Mouse (Mus musculus): ENCODE measurements at regions not wholly inside any gene's neighbourhood (a gene's known extent, or its start where the extent isn't known, plus 50 kb on each side); places are given as distances from the start of the nearest gene placed in this dataset.

GRCm38 (mm10) chr15:38351701-38352100 is 926.3 kb downstream of the 4930447A16Rik start:
- H3K36me3 ChIP-seq: no peaks in the 10 kb centered on the region
- H3K4me1 ChIP-seq: no peaks in the 10 kb centered on the region
- WGBS: 88% methylated on average over 3 of the region's 3 CpGs
- DNase-seq (ENCODE audit: low spot score): no peak
- H3K27me3 ChIP-seq (ENCODE audit: low read depth, poor library complexity, severe bottlenecking): no peaks in the 10 kb centered on the region
- H3K27ac ChIP-seq (replicated peaks): no peak overlapping the region
- H3K4me3 ChIP-seq: no peak overlapping the region
- no peaks in the 10 kb centered on the region for H3K9me3 ChIP-seq (replicated peaks)

- no peak for DNase-seq (ENCODE audit: low spot score)
- no peaks in the 10 kb centered on the region for H3K4me1 ChIP-seq
- H3K9me3 ChIP-seq (replicated peaks): no peaks in the 10 kb centered on the region
- H3K27me3 ChIP-seq (ENCODE audit: low read depth, poor library complexity, severe bottlenecking): no peaks in the 10 kb centered on the region
- no peaks in the 10 kb centered on the region for H3K36me3 ChIP-seq
- WGBS: 92% methylated on average over 4 of the region's 4 CpGs
- no peak overlapping the region for H3K4me3 ChIP-seq
- no peak overlapping the region for H3K27ac ChIP-seq (replicated peaks)
Observed at GRCm38 (mm10) chr15:38353371-38353770, 928.0 kb downstream of the 4930447A16Rik start.

GRCm38 (mm10) chr15:38359053-38359452 is 933.7 kb downstream of the 4930447A16Rik start:
- Histone ChIP-seq H3K27ac (replicated peaks) (no peak overlapping the region), H3K9me3 (replicated peaks) (peaks cover 8% of the 10 kb centered on the region; the same call in 1 of the 2 replicates), H3K27me3 (ENCODE audit: low read depth, poor library complexity, severe bottlenecking) (no peaks in the 10 kb centered on the region), H3K4me1 (no peaks in the 10 kb centered on the region), H3K36me3 (no peaks in the 10 kb centered on the region), H3K4me3 (no peak overlapping the region)
- no peak for DNase-seq (ENCODE audit: low spot score)
- 93% methylated on average over 3 of the region's 3 CpGs for WGBS

- 83% methylated on average over 5 of the region's 5 CpGs for WGBS
- no peaks in the 10 kb centered on the region for H3K36me3 ChIP-seq
- H3K4me1 ChIP-seq: no peaks in the 10 kb centered on the region
- H3K27me3 ChIP-seq (ENCODE audit: low read depth, poor library complexity, severe bottlenecking): no peaks in the 10 kb centered on the region
- H3K9me3 ChIP-seq (replicated peaks): peaks cover 8% of the 10 kb centered on the region; the same call in 1 of the 2 replicates
- H3K27ac ChIP-seq (replicated peaks): no peak overlapping the region
- H3K4me3 ChIP-seq: no peak overlapping the region
- no peak for DNase-seq (ENCODE audit: low spot score)
Observed at GRCm38 (mm10) chr15:38363522-38363921, 938.2 kb downstream of the 4930447A16Rik start.

GRCm38 (mm10) chr15:38364014-38364413 is 938.7 kb downstream of the 4930447A16Rik start:
- Histone ChIP-seq H3K27me3 (ENCODE audit: low read depth, poor library complexity, severe bottlenecking) (no peaks in the 10 kb centered on the region), H3K4me1 (no peaks in the 10 kb centered on the region), H3K27ac (replicated peaks) (no peak overlapping the region), H3K9me3 (replicated peaks) (peaks cover 8% of the 10 kb centered on the region; the same call in 1 of the 2 replicates), H3K4me3 (no peak overlapping the region), H3K36me3 (no peaks in the 10 kb centered on the region)
- 83% methylated on average over 3 of the region's 3 CpGs for WGBS
- no peak for DNase-seq (ENCODE audit: low spot score)

- H3K4me3 ChIP-seq: no peak overlapping the region
- no peaks in the 10 kb centered on the region for H3K27me3 ChIP-seq (ENCODE audit: low read depth, poor library complexity, severe bottlenecking)
- H3K36me3 ChIP-seq: no peaks in the 10 kb centered on the region
- no peaks in the 10 kb centered on the region for H3K4me1 ChIP-seq
- H3K9me3 ChIP-seq (replicated peaks): no peaks in the 10 kb centered on the region
- no peak for DNase-seq (ENCODE audit: low spot score)
- no peak overlapping the region for H3K27ac ChIP-seq (replicated peaks)
- WGBS: 89% methylated on average over 5 of the region's 5 CpGs
Observed at GRCm38 (mm10) chr15:38367643-38368042, 942.3 kb downstream of the 4930447A16Rik start.

GRCm38 (mm10) chr15:38368291-38368690 is 942.9 kb downstream of the 4930447A16Rik start:
- DNase-seq (ENCODE audit: low spot score): no peak
- Histone ChIP-seq H3K27me3 (ENCODE audit: low read depth, poor library complexity, severe bottlenecking) (no peaks in the 10 kb centered on the region), H3K27ac (replicated peaks) (no peak overlapping the region), H3K9me3 (replicated peaks) (no peaks in the 10 kb centered on the region), H3K4me1 (peaks cover under 1% of the 10 kb centered on the region; the same call in 1 of the 2 replicates), H3K4me3 (no peak overlapping the region), H3K36me3 (no peaks in the 10 kb centered on the region)
- WGBS: 89% methylated on average over 4 of the region's 4 CpGs

GRCm38 (mm10) chr15:38371404-38372090 is 946.2 kb downstream of the 4930447A16Rik start:
- no peak overlapping the region for H3K27ac ChIP-seq (replicated peaks)
- H3K36me3 ChIP-seq: no peaks in the 10 kb centered on the region
- DNase-seq (ENCODE audit: low spot score): no peak
- no peaks in the 10 kb centered on the region for H3K9me3 ChIP-seq (replicated peaks)
- WGBS: 82% methylated on average over 12 of the region's 12 CpGs
- peaks cover 9% of the 10 kb centered on the region for H3K4me1 ChIP-seq
- H3K27me3 ChIP-seq (ENCODE audit: low read depth, poor library complexity, severe bottlenecking): no peaks in the 10 kb centered on the region
- H3K4me3 ChIP-seq: no peak overlapping the region

- Histone ChIP-seq H3K4me3 (peak overlapping the region; percentile 48), H3K27me3 (ENCODE audit: low read depth, poor library complexity, severe bottlenecking) (no peaks in the 10 kb centered on the region), H3K4me1 (peaks cover 9% of the 10 kb centered on the region), H3K36me3 (no peaks in the 10 kb centered on the region), H3K27ac (replicated peaks) (peak overlapping the region; percentile 77), H3K9me3 (replicated peaks) (no peaks in the 10 kb centered on the region)
- peak; percentile 70 for DNase-seq (ENCODE audit: low spot score)
- WGBS: 3% methylated on average over 21 of the region's 21 CpGs
Observed at GRCm38 (mm10) chr15:38373797-38374196, 948.4 kb downstream of the 4930447A16Rik start.

GRCm38 (mm10) chr15:38374786-38375185 is 949.4 kb downstream of the 4930447A16Rik start:
- H3K36me3 ChIP-seq: no peaks in the 10 kb centered on the region
- H3K4me1 ChIP-seq: peaks cover 9% of the 10 kb centered on the region
- WGBS: 87% methylated on average over 6 of the region's 6 CpGs
- DNase-seq (ENCODE audit: low spot score): no peak
- H3K4me3 ChIP-seq: no peak overlapping the region
- no peaks in the 10 kb centered on the region for H3K27me3 ChIP-seq (ENCODE audit: low read depth, poor library complexity, severe bottlenecking)
- H3K27ac ChIP-seq (replicated peaks): no peak overlapping the region
- H3K9me3 ChIP-seq (replicated peaks): no peaks in the 10 kb centered on the region

GRCm38 (mm10) chr15:38378106-38378505 is 952.8 kb downstream of the 4930447A16Rik start:
- Histone ChIP-seq H3K4me1 (peaks cover 9% of the 10 kb centered on the region), H3K4me3 (no peak overlapping the region), H3K27me3 (ENCODE audit: low read depth, poor library complexity, severe bottlenecking) (no peaks in the 10 kb centered on the region), H3K36me3 (no peaks in the 10 kb centered on the region), H3K9me3 (replicated peaks) (no peaks in the 10 kb centered on the region), H3K27ac (replicated peaks) (no peak overlapping the region)
- WGBS: 89% methylated on average over 8 of the region's 8 CpGs
- DNase-seq (ENCODE audit: low spot score): no peak

- no peak for DNase-seq (ENCODE audit: low spot score)
- no peak overlapping the region for H3K27ac ChIP-seq (replicated peaks)
- WGBS: 85% methylated on average over 7 of the region's 7 CpGs
- H3K9me3 ChIP-seq (replicated peaks): no peaks in the 10 kb centered on the region
- no peaks in the 10 kb centered on the region for H3K36me3 ChIP-seq
- no peaks in the 10 kb centered on the region for H3K27me3 ChIP-seq (ENCODE audit: low read depth, poor library complexity, severe bottlenecking)
- peaks cover 32% of the 10 kb centered on the region for H3K4me1 ChIP-seq
- H3K4me3 ChIP-seq: no peak overlapping the region
Observed at GRCm38 (mm10) chr15:38387617-38388016, 962.3 kb downstream of the 4930447A16Rik start.

- H3K36me3 ChIP-seq: no peaks in the 10 kb centered on the region
- H3K27ac ChIP-seq (replicated peaks): no peak overlapping the region
- H3K9me3 ChIP-seq (replicated peaks): no peaks in the 10 kb centered on the region
- no peak for DNase-seq (ENCODE audit: low spot score)
- WGBS: 90% methylated on average over 7 of the region's 7 CpGs
- no peaks in the 10 kb centered on the region for H3K27me3 ChIP-seq (ENCODE audit: low read depth, poor library complexity, severe bottlenecking)
- no peak overlapping the region for H3K4me3 ChIP-seq
- H3K4me1 ChIP-seq: peaks cover 39% of the 10 kb centered on the region
Observed at GRCm38 (mm10) chr15:38388436-38388835, 963.1 kb downstream of the 4930447A16Rik start.

All from midbrain, embryonic 10.5 days (tissue).